Mouse (Mus musculus): ENCODE results near the gene Thoc5. TPM values are rescaled to one million over a fixed set of nuclear protein-coding genes. Genes with fewer than 3 reads are reported as not detected.

Gene Thoc5
- polyA plus RNA-seq, 1 experiment from 2014 or later = 42.3 TPM

Small RNA genes within 50 kb of the gene (microRNA-seq; reads per million reads assigned to microRNA genes)
- 0.54 reads per million for gene Mir6918

Other genes starting within 250 kb of the Thoc5 start
- 641 and 685 TPM in 2 replicates for gene Uqcr10, start 191.0 kb upstream of the Thoc5 start, polyA plus RNA-seq (2016; fragmentation: Nextera tagmentation; extraction: Ambion mirVana)
- gene Zmat5, start 190.6 kb upstream of the Thoc5 start, polyA plus RNA-seq (2016; fragmentation: Nextera tagmentation; extraction: Ambion mirVana) = 60.7 and 65.3 TPM in 2 replicates
- gene Cabp7, start 148.5 kb upstream of the Thoc5 start, polyA plus RNA-seq (2016; fragmentation: Nextera tagmentation; extraction: Ambion mirVana) = 0.19 and 0.20 TPM in 2 replicates
- gene Nf2, start 45.8 kb upstream of the Thoc5 start, polyA plus RNA-seq (2016; fragmentation: Nextera tagmentation; extraction: Ambion mirVana) = 70.5 and 73.3 TPM in 2 replicates
- 81.4 and 81.8 TPM in 2 replicates for gene Nipsnap1, start 21.4 kb upstream of the Thoc5 start, polyA plus RNA-seq (2016; fragmentation: Nextera tagmentation; extraction: Ambion mirVana)
- 0.65 and 1.0 TPM in 2 replicates for gene Nefh, start 52.7 kb downstream of the Thoc5 start, polyA plus RNA-seq (2016; fragmentation: Nextera tagmentation; extraction: Ambion mirVana)
- 54.8 and 55.3 TPM in 2 replicates for gene Ap1b1, start 91.5 kb downstream of the Thoc5 start, polyA plus RNA-seq (2016; fragmentation: Nextera tagmentation; extraction: Ambion mirVana)
- 1.1 TPM in 2 replicates for gene Rasl10a, start 162.8 kb downstream of the Thoc5 start, polyA plus RNA-seq (2016; fragmentation: Nextera tagmentation; extraction: Ambion mirVana)
- gene Gas2l1, start 170.0 kb downstream of the Thoc5 start, polyA plus RNA-seq (2016; fragmentation: Nextera tagmentation; extraction: Ambion mirVana) = 44.3 and 47.6 TPM in 2 replicates
- 26.4 and 27.9 TPM in 2 replicates for gene Rhbdd3, start 203.6 kb downstream of the Thoc5 start, polyA plus RNA-seq (2016; fragmentation: Nextera tagmentation; extraction: Ambion mirVana)
- 949 and 978 TPM in 2 replicates for gene Ewsr1, start 203.9 kb downstream of the Thoc5 start, polyA plus RNA-seq (2016; fragmentation: Nextera tagmentation; extraction: Ambion mirVana)

All from embryonic facial prominence, embryonic 12.5 days (tissue).